Mouse (Mus musculus): ENCODE measurements at regions not wholly inside any gene's neighbourhood (a gene's known extent, or its start where the extent isn't known, plus 50 kb on each side); places are given as distances from the start of the nearest gene placed in this dataset.
"Not testable (repeated sequence)": the region's sequence is repeated elsewhere in the genome, so short reads cannot be mapped to it uniquely, and the experiment has no call there.

DNA sequence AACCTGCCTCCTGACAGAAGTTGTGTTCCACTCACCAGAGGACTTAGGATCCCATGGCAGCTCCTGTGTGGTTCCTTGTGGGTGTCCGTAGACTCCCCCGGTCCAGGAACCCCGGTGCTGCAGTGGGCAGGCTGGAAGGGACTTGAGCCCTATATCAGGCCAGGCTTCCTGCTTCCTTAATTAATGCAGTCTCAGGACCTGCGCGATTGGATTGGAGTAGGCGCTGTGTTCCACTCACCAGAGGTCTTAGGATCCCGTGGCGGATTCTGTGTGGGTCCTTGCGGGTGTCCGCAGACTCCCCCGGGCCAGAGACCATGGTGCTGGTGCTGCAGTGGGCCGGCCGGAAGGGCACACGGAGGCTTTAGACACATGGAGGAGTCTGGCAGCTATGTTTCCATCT is 288.7 kb downstream of the Fut8 start:
- not testable (repeated sequence) for H3K36me3 ChIP-seq (ENCODE audit: control insufficient read depth, insufficient read depth, low read length); DNase-seq; H3K4me3 ChIP-seq (ENCODE audit: insufficient read depth, low read depth, low read length); H3K27ac ChIP-seq (ENCODE audit: insufficient read depth, low read depth, low read length); H3K4me1 ChIP-seq (ENCODE audit: control insufficient read depth, insufficient read depth, low read length); H3K27me3 ChIP-seq (replicated peaks; ENCODE audit: control insufficient read depth, insufficient read depth, low read length)
- WGBS = 95% methylated on average over 14 of the region's 14 CpGs

GRCm38 (mm10) chr12:77527499-77527898 is 289.6 kb downstream of the Fut8 start:
- no peaks in the 10 kb centered on the region for H3K27me3 ChIP-seq (replicated peaks; ENCODE audit: control insufficient read depth, insufficient read depth, low read length)
- 55% methylated on average over 1 of the region's 1 CpGs for WGBS
- H3K4me3 ChIP-seq (ENCODE audit: insufficient read depth, low read depth, low read length) = no peak overlapping the region
- H3K4me1 ChIP-seq (ENCODE audit: control insufficient read depth, insufficient read depth, low read length) = no peaks in the 10 kb centered on the region
- TF ChIP-seq CTCF (conservative IDR thresholded peaks at IDR 0.05; ENCODE audit: insufficient read depth, insufficient read length, low read depth, low read length) (no peak), POLR2A (IDR thresholded peaks at IDR 0.05; ENCODE audit: low read depth, low read length) (no peak)
- no peaks in the 10 kb centered on the region for H3K36me3 ChIP-seq (ENCODE audit: control insufficient read depth, insufficient read depth, low read length)
- peak; percentile 12 for DNase-seq
- no peak overlapping the region for H3K27ac ChIP-seq (ENCODE audit: insufficient read depth, low read depth, low read length)

DNA sequence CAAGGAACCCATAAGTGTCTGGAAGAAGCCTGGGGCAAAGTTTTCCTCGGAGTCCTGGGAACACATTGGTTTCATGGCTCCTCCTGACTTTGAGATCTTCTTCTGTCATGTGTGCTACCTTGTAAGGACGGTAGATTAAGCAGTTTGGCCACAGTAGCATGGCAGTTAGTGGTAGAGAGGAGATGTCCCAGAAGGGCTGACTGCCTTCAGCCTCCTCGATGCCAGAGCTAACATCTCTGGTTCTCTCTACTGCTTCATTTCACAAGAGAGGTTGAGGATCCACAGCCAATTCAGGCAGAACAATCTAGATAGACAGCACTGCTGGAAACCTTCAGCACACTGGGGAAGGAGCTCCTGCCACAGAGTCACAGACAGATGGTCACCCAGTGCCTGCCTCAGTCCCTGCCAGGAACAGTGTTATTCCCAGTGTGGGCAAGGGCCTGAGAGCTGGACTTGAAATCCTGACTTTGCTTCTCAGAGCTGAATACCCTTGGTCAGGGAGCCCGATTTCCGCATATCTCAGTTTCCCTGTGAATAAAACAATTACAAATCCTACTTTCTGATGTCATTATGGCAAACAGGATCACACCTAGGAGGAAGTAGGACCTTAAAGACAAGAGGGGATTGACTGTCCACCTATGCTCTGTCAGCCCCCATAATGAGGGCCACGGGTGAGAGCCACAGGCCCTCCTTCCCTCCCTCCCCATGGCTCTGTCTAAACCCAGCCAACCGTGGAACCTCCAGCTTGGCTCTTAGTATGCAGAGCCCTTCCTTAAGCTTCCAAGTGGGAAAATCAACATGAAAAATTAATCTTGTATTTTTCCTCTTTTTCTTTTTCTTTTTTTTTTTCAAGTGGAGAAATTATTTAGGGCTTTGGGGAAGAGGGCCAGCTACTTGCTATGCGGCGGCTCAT is 290.3 kb downstream of the Fut8 start:
- H3K4me1 ChIP-seq (ENCODE audit: control insufficient read depth, insufficient read depth, low read length) = no peaks in the 10 kb centered on the region
- no peak overlapping the region for H3K27ac ChIP-seq (ENCODE audit: insufficient read depth, low read depth, low read length)
- DNase-seq = no peak
- TF ChIP-seq CTCF (conservative IDR thresholded peaks at IDR 0.05; ENCODE audit: insufficient read depth, insufficient read length, low read depth, low read length) (no peak), POLR2A (IDR thresholded peaks at IDR 0.05; ENCODE audit: low read depth, low read length) (no peak)
- H3K4me3 ChIP-seq (ENCODE audit: insufficient read depth, low read depth, low read length) = no peak overlapping the region
- WGBS = 74% methylated on average over 9 of the region's 9 CpGs
- no peaks in the 10 kb centered on the region for H3K27me3 ChIP-seq (replicated peaks; ENCODE audit: control insufficient read depth, insufficient read depth, low read length)
- no peaks in the 10 kb centered on the region for H3K36me3 ChIP-seq (ENCODE audit: control insufficient read depth, insufficient read depth, low read length)

DNA sequence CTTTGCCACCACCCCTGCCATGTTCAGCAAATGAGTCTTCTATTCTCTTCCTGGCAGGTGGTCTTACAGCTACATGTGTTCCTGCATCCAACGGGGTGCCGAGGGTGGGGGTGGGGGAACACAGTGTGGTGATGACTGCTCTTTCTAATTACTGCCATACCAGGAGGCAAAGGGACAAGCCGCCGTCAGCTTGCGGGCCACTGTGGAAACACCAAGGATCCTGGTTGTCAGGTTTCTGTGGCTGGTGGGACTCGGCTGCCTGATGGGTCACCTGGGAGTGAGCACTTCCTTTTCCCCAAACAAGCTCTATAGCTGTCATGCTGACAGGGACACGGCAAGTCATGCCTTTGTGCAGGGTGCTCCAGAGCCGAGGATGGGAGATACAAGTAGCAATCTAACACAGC is 290.9 kb downstream of the Fut8 start:
- Histone ChIP-seq H3K4me1 (ENCODE audit: control insufficient read depth, insufficient read depth, low read length) (no peaks in the 10 kb centered on the region), H3K27me3 (replicated peaks; ENCODE audit: control insufficient read depth, insufficient read depth, low read length) (no peaks in the 10 kb centered on the region), H3K27ac (ENCODE audit: insufficient read depth, low read depth, low read length) (no peak overlapping the region), H3K36me3 (ENCODE audit: control insufficient read depth, insufficient read depth, low read length) (no peaks in the 10 kb centered on the region), H3K4me3 (ENCODE audit: insufficient read depth, low read depth, low read length) (no peak overlapping the region)
- DNase-seq = no peak
- no peak for TF ChIP-seq POLR2A (IDR thresholded peaks at IDR 0.05; ENCODE audit: low read depth, low read length)
- no peak for TF ChIP-seq CTCF (conservative IDR thresholded peaks at IDR 0.05; ENCODE audit: insufficient read depth, insufficient read length, low read depth, low read length)
- 59% methylated on average over 8 of the region's 8 CpGs for WGBS

- TF ChIP-seq CTCF (conservative IDR thresholded peaks at IDR 0.05; ENCODE audit: insufficient read depth, insufficient read length, low read depth, low read length) (no peak), POLR2A (IDR thresholded peaks at IDR 0.05; ENCODE audit: low read depth, low read length) (no peak)
- Histone ChIP-seq H3K4me3 (ENCODE audit: insufficient read depth, low read depth, low read length) (no peak overlapping the region), H3K27me3 (replicated peaks; ENCODE audit: control insufficient read depth, insufficient read depth, low read length) (no peaks in the 10 kb centered on the region), H3K27ac (ENCODE audit: insufficient read depth, low read depth, low read length) (no peak overlapping the region), H3K36me3 (ENCODE audit: control insufficient read depth, insufficient read depth, low read length) (no peaks in the 10 kb centered on the region), H3K4me1 (ENCODE audit: control insufficient read depth, insufficient read depth, low read length) (no peaks in the 10 kb centered on the region)
- 73% methylated on average over 4 of the region's 4 CpGs for WGBS
- no peak for DNase-seq
Measured at GRCm38 (mm10) chr12:77529414-77529813, 291.5 kb downstream of the Fut8 start.

DNA sequence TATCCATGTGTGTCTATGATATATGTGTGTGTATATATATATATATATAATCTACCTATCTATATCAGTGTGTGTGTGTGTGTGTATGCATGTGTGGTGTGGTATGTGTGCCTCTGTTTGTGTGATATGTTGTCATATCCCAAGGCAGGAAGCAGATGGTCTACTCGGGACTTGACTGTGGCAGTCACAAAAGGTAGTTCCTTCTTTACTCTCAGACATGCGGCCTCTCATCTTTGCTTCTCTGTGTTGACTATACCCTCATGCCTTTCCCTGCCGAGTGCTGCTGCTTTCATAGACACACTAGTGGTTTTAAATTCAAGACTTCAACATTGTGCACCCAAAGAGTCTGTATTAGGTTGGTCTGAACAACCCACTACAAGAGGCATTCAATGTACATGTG is 292.0 kb downstream of the Fut8 start:
- H3K4me3 ChIP-seq (ENCODE audit: insufficient read depth, low read depth, low read length) = no peak overlapping the region
- no peaks in the 10 kb centered on the region for H3K36me3 ChIP-seq (ENCODE audit: control insufficient read depth, insufficient read depth, low read length)
- no peaks in the 10 kb centered on the region for H3K4me1 ChIP-seq (ENCODE audit: control insufficient read depth, insufficient read depth, low read length)
- H3K27ac ChIP-seq (ENCODE audit: insufficient read depth, low read depth, low read length) = no peak overlapping the region
- 88% methylated on average over 3 of the region's 3 CpGs for WGBS
- H3K27me3 ChIP-seq (replicated peaks; ENCODE audit: control insufficient read depth, insufficient read depth, low read length) = no peaks in the 10 kb centered on the region
- no peak for DNase-seq
- TF ChIP-seq CTCF (conservative IDR thresholded peaks at IDR 0.05; ENCODE audit: insufficient read depth, insufficient read length, low read depth, low read length) = no peak
- no peak for TF ChIP-seq POLR2A (IDR thresholded peaks at IDR 0.05; ENCODE audit: low read depth, low read length)

- WGBS = 82% methylated on average over 5 of the region's 5 CpGs
- Histone ChIP-seq H3K27ac (ENCODE audit: insufficient read depth, low read depth, low read length) (no peak overlapping the region), H3K4me1 (ENCODE audit: control insufficient read depth, insufficient read depth, low read length) (no peaks in the 10 kb centered on the region), H3K36me3 (ENCODE audit: control insufficient read depth, insufficient read depth, low read length) (no peaks in the 10 kb centered on the region), H3K4me3 (ENCODE audit: insufficient read depth, low read depth, low read length) (no peak overlapping the region), H3K27me3 (replicated peaks; ENCODE audit: control insufficient read depth, insufficient read depth, low read length) (no peaks in the 10 kb centered on the region)
- peak; percentile 43 for DNase-seq
- TF ChIP-seq POLR2A (IDR thresholded peaks at IDR 0.05; ENCODE audit: low read depth, low read length) = no peak
- TF ChIP-seq CTCF (conservative IDR thresholded peaks at IDR 0.05; ENCODE audit: insufficient read depth, insufficient read length, low read depth, low read length) = peak; percentile 81
Measured at GRCm38 (mm10) chr12:77531294-77531693, 293.4 kb downstream of the Fut8 start.
